Mouse (Mus musculus) lung, adult 2 months (tissue): ENCODE data around the gene Nme7. TPM values are rescaled to one million over a fixed set of nuclear protein-coding genes. Genes with fewer than 3 reads are reported as not detected.

Experiments
- DNase-seq: peaks from one replicate; pipeline ENCODE4 v3.0.0; 2022
- H3K4me1 ChIP-seq: fragments of 200-500 bp; 2 replicates; pipeline ENCODE4 v1.6.1; 2011; ENCODE audit warnings: low read length; ENCODE audit not compliant: control insufficient read depth, insufficient read depth
- H3K4me3 ChIP-seq: fragments of 200-500 bp; replicated peaks from 2 replicates; pipeline ENCODE3; 2011; ENCODE audit warnings: low read depth, mild to moderate bottlenecking, control low read depth, low read length; ENCODE audit errors: extremely low read depth
- CTCF ChIP-seq: fragments of 200-500 bp; IDR thresholded peaks from 2 replicates; pipeline ENCODE4 v1.5.1; 2011; ENCODE audit warnings: mild to moderate bottlenecking, low read length, control low read depth; ENCODE audit not compliant: insufficient read depth
- POLR2A ChIP-seq: fragments of 200-500 bp; IDR thresholded peaks from 2 replicates; pipeline ENCODE4 v1.6.1; 2011; ENCODE audit warnings: low read depth, mild to moderate bottlenecking, control low read depth, low read length, borderline replicate concordance; ENCODE audit errors: extremely low read depth
- WGBS: fragments of 180-500 bp; shearing (Covaris S2); methylation state at CpG from one replicate; pipeline ENCODE4 v1.1.7; 2018; 5-methylcytosine and 5-hydroxymethylcytosine counted together
- polyA plus RNA-seq: library from polyadenylated mRNA; depleted of rRNA; stranded (reverse); fragments of >200 nt; gene quantifications from 2 replicates; pipeline ENCODE4 v1.2.3, GENCODE M21; 2012

Gene Nme7
- polyA plus RNA-seq, 1 experiment, result 5.0 TPM

GRCm38 (mm10) chr1:164445620-164446162 lies 141.8 kb downstream of the Nme7 start:
- WGBS, result 65% methylated on average over 5 of the region's 5 CpGs
- Histone ChIP-seq H3K4me1 (no peaks in the 10 kb centered on the region), H3K4me3 (no peak overlapping the region)
- TF ChIP-seq POLR2A (no peak), CTCF (no peak)
- no peak for DNase-seq

- no peak for TF ChIP-seq CTCF
- no peak for TF ChIP-seq POLR2A
- Histone ChIP-seq H3K4me3 (no peak overlapping the region), H3K4me1 (no peaks in the 10 kb centered on the region)
- WGBS, result 89% methylated on average over 10 of the region's 10 CpGs
- no peak for DNase-seq
Measured at GRCm38 (mm10) chr1:164446535-164446934, 142.6 kb downstream of the Nme7 start.

DNA sequence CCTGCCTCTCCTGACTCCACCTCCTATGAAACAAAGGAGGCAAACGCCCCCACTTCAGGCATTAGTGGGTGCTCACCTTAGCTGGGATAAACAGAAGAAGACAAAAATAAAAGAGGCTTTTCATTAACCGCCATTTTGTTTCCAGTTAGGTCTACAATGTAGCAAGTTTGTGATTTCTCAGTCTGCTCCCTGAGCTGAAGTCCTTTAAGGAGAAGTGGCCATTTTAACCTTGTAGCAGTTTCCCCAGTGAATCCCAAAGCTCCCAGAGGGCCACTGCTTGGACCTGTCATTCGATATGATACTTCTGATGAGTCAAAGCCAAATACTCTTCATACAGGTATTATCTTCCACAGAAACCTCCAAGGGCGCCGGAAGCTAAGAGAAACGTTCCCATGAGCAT lies 143.6 kb downstream of the Nme7 start:
- no peak overlapping the region for H3K4me3 ChIP-seq
- no peaks in the 10 kb centered on the region for H3K4me1 ChIP-seq
- 83% methylated on average over 6 of the region's 6 CpGs for whole genome bisulfite sequencing
- DNase-seq, result no peak
- TF ChIP-seq CTCF (no peak), POLR2A (no peak)

GRCm38 (mm10) chr1:164449626-164450025 lies 145.7 kb downstream of the Nme7 start:
- no peak for DNase-seq
- no peak for TF ChIP-seq CTCF
- TF ChIP-seq POLR2A, result no peak
- H3K4me3 ChIP-seq, result no peak overlapping the region
- 73% methylated on average over 8 of the region's 8 CpGs for WGBS
- H3K4me1 ChIP-seq, result no peaks in the 10 kb centered on the region; the same call in 1 of the 2 replicates

GRCm38 (mm10) chr1:164450231-164450630 lies 146.3 kb downstream of the Nme7 start:
- 49% methylated on average over 4 of the region's 4 CpGs for WGBS
- TF ChIP-seq CTCF, result no peak
- TF ChIP-seq POLR2A, result no peak

DNA sequence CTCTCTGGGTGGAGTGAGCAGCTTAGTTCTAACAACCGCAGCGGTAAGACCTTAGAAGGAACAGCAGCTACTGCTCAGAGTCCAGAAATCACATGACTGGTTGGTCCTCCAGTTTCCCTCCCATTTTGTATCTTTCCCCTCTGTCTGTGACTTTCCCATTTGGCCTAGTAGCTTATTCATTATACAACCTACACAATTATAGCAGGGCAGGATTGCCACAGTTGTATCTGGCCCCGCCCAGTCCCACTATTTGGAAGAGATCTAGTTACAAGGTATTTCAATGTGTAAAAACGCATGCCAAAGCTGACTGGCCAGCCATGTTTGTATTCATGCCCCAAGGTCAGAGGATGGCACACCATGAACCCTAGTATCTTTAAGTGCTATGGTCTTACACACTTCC lies 146.7 kb downstream of the Nme7 start:
- no peak for DNase-seq
- H3K4me1 ChIP-seq, result no peaks in the 10 kb centered on the region; the same call in 1 of the 2 replicates
- TF ChIP-seq CTCF (no peak), POLR2A (no peak)
- H3K4me3 ChIP-seq, result no peak overlapping the region
- 68% methylated on average over 4 of the region's 4 CpGs for WGBS

More at GRCm38 (mm10) chr1:164450231-164450630, 146.3 kb downstream of the Nme7 start:
- no peak for DNase-seq
- no peak overlapping the region for H3K4me3 ChIP-seq
- H3K4me1 ChIP-seq, result no peaks in the 10 kb centered on the region; the same call in 1 of the 2 replicates

- TF ChIP-seq CTCF (no peak), POLR2A (no peak)
- no peak overlapping the region for H3K4me3 ChIP-seq
- no peak for DNase-seq
- no peaks in the 10 kb centered on the region; the same call in 1 of the 2 replicates for H3K4me1 ChIP-seq
- WGBS, result 76% methylated on average over 5 of the region's 5 CpGs
Measured at GRCm38 (mm10) chr1:164451346-164451745, 147.4 kb downstream of the Nme7 start.

- whole genome bisulfite sequencing, result 61% methylated on average over 6 of the region's 6 CpGs
- Histone ChIP-seq H3K4me3 (no peak overlapping the region), H3K4me1 (no peaks in the 10 kb centered on the region; the same call in 1 of the 2 replicates)
- no peak for DNase-seq
- TF ChIP-seq POLR2A, result no peak
- no peak for TF ChIP-seq CTCF
Measured at GRCm38 (mm10) chr1:164452580-164452979, 148.7 kb downstream of the Nme7 start.

GRCm38 (mm10) chr1:164453146-164453545 lies 149.2 kb downstream of the Nme7 start:
- H3K4me1 ChIP-seq, result no peaks in the 10 kb centered on the region; the same call in 1 of the 2 replicates
- H3K4me3 ChIP-seq, result no peak overlapping the region
- no peak for TF ChIP-seq POLR2A
- no peak for DNase-seq
- WGBS, result 82% methylated on average over 8 of the region's 8 CpGs

DNA sequence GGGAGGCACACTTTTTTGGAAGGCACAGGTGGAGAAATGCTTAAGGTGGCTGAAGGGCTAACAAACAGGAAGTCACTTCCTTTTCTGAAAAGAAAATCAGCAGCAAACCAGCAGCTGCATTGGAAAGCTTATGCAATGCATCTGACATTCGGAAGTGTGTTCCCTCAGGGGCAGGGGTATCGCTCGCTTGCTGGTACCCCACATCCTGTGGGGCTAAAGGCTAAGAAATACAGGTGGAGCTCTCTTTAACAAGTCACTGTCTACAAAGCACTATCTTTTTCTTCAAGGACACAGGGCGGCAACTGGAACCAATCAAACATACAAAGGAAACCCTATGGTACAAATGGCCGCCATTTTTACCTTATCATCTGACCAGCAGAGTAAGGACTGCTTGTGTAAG lies 149.8 kb downstream of the Nme7 start:
- TF ChIP-seq POLR2A, result no peak
- TF ChIP-seq CTCF, result no peak
- WGBS, result 58% methylated on average over 5 of the region's 5 CpGs
- DNase-seq, result no peak
- H3K4me3 ChIP-seq, result no peak overlapping the region
- H3K4me1 ChIP-seq, result no peaks in the 10 kb centered on the region; the same call in 1 of the 2 replicates

GRCm38 (mm10) chr1:164454747-164455400 lies 151.0 kb downstream of the Nme7 start:
- Histone ChIP-seq H3K4me3 (peak overlapping the region; percentile 70), H3K4me1 (no peaks in the 10 kb centered on the region; the same call in 1 of the 2 replicates)
- peak; percentile 46 for DNase-seq
- 31% methylated on average over 14 of the region's 14 CpGs for WGBS
- TF ChIP-seq POLR2A (peak; percentile 70; the same call in 1 of the 2 replicates), CTCF (no peak)
